Mouse (Mus musculus) thymus, postnatal 14 days (tissue): Measurements from ENCODE around the gene Rassf2.

Source experiments
- DNase-seq: peaks from one replicate; pipeline ENCODE4 v3.0.0; 2021

Gene Rassf2

GRCm38 (mm10) chr2:131952961-131953538 is 77.0 kb downstream of the Rassf2 start:
- DNase-seq, result no peak

DNA sequence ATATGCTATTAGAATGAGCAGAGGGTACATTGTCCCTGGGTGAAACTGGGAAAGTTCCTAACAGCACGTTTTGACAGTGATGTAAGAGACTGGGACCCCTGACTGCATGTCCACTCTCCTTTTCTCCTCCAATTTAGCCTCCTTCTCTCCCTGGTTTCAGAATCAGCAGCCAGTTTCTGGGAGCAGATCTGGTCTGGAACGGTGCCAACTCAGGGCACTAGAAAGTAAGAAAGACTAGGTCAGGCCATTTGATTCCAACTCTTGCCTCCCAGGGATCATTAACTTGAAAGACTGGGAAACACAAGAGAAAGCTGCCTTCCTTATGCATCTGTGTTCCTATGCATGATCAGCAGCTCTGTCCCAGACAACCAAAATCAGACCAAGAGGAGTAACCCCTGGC is 77.6 kb downstream of the Rassf2 start:
- no peak for DNase-seq

DNA sequence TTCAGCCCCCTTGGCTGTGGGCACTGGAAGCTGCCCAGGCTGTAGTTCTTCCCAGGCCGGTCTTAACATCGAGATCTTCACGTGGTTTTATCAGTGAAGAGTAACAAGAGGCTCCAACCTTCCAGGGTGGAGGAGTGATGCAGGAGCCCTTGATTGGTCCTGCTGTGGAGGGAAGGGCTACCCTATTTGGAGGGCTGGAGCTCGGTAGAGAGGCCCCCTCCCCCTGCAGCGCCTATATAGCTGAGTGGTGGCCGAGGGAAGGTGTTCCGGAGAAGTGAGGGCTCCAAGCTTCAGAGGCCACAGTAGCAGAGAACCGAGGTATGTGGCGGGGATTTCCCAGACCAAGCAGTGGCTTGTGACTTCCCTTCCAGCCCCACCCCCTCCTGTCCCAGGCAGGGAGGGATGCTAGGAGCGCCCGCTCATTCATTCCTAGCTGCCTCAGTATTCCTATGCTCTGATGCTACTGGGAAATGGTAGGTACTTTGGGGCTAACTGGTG is 79.4 kb downstream of the Rassf2 start, which contains the start of gene Prnd:
TSS of gene Prnd (plus strand) at position 264 of the 498 bp plus-strand sequence.
- peak; percentile 25 for DNase-seq

- DNase-seq, result peak; percentile 50
These were observed 80.1 kb downstream of the Rassf2 start for GRCm38 (mm10) chr2:131949767-131950597.

DNA sequence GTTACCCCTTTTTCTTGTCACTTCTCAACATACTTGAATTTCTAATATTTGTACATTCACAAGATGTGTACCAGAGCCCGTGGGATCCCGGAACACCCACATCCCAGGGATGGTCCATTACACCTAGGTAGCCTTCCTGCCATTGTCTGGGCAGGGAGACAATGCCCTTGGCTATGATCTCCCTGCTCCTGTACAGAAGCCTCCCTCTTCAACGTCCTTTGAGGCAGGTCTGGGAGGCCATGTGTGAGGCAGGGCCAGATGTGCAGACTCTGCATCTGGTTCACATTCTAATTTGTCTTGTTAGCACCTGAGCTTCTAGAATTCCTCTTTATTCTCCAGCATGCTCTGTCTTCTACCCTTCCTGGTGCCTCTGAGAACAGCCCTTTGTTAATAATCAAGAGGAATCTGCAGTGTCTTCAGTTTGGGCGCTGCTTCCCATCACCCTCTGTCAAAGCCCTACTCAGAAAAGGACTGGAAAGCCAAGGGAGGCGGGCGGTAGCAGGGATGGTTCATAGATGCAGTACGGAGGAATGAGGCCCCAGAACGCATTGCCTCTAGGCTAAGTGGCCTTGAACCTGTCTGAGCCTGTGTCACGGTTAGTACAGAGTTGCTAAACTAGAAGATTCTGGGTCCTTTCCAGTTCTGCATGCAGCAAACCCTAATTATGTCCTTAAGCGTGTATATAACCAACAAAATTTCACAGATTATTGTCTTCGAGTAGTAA is 81.0 kb downstream of the Rassf2 start:
- no peak for DNase-seq

- no peak for DNase-seq
These were observed 81.9 kb downstream of the Rassf2 start for GRCm38 (mm10) chr2:131948156-131948555.

DNA sequence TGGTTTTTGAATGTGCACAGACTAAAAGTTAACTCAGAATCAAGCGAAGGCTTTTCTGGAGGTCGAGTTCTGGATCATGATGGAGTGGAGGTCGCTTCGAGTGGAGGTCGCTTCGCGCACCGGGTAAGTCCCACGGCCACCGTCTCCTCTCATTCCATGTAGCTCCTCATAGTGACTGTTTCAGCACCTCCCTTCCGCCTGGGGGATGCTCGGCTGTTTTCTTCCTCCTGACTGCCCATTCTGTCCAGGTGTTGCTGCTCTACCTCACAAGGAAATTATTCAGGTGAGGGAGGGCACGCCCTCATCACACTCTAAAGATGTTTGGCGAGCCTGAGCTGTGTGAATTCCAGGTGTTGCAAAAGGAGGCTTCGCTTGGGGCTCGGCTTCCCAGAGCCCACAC is 83.7 kb downstream of the Rassf2 start:
- DNase-seq, result no peak

- no peak for DNase-seq
These were observed 84.3 kb downstream of the Rassf2 start for GRCm38 (mm10) chr2:131945765-131946164.

- DNase-seq, result no peak
These were observed 84.8 kb downstream of the Rassf2 start for GRCm38 (mm10) chr2:131945225-131945624.

GRCm38 (mm10) chr2:131944370-131944769 is 85.7 kb downstream of the Rassf2 start:
- DNase-seq, result no peak

DNA sequence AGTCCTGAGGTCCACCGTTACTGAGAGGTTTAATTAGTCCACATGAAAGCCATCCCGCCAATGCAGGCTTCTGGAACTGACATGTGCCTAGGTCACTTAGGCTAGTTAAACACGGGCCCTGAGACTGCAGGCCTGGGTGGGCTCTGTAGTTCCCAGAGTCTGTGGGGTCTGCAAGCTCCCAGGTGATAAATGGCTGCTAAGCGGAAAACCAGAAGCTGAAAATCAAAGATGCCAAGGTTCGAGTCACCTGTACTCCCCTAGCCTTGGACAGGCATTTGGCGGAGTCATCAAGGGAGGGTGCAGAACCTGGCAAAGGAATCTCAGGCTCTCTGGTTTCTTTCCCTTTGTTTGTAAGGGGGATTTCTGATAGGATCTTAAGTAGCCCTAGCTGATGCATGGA is 88.6 kb downstream of the Rassf2 start:
- no peak for DNase-seq

DNA sequence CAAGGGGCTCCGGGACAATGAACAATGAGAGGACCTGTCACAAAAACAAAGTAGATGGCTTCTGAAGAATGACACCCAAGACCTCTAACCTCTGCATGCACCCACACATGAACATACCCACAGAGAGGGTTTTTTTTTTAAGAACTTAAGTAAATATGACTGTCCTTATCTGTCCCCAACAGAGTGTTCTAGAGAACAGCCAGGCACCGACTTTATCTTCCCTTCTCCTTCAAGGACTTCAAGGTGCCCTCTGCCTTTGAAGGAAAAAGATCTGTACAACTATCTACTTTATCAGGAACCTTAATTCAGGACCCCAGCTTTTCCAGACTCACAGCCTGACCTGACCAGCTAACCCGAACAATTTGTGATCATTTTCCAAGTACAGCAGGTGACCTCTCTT is 89.6 kb downstream of the Rassf2 start:
- no peak for DNase-seq
